Mouse (Mus musculus) embryonic facial prominence, embryonic 13.5 days (tissue): ENCODE data around the gene Fstl4. TPM values are rescaled to one million over a fixed set of nuclear protein-coding genes. Genes with fewer than 3 reads are reported as not detected.

Experiments
- ATAC-seq: fragments of 200-750 bp; cut with Nextera tagmentation; 2 replicates; pipeline ENCODE4 v1.8.0; 2017; ENCODE audit warnings: low read depth; ENCODE audit not compliant: insufficient number of reproducible peaks, insufficient read depth, low FRiP score, low TSS enrichment
- H3K27ac ChIP-seq: fragments of 300-500 bp; sonication (generic); 2 replicates; pipeline ENCODE4 v1.5.1; 2015; ENCODE audit warnings: moderate library complexity, mild to moderate bottlenecking, inconsistent platforms
- H3K27me3 ChIP-seq: fragments of 300-500 bp; sonication (generic); 2 replicates; pipeline ENCODE4 v1.6.1; 2015; ENCODE audit warnings: mild to moderate bottlenecking, inconsistent platforms
- H3K36me3 ChIP-seq: fragments of 300-500 bp; sonication (generic); 2 replicates; pipeline ENCODE4 v1.6.1; 2015; ENCODE audit warnings: mild to moderate bottlenecking, inconsistent platforms
- H3K4me1 ChIP-seq: fragments of 300-500 bp; sonication (generic); 2 replicates; pipeline ENCODE4 v1.6.1; 2015; ENCODE audit warnings: inconsistent platforms
- H3K4me2 ChIP-seq: fragments of 300-500 bp; sonication (generic); 2 replicates; pipeline ENCODE4 v1.6.1; 2015; ENCODE audit warnings: moderate library complexity, mild to moderate bottlenecking, inconsistent platforms
- H3K4me3 ChIP-seq: fragments of 300-500 bp; sonication (generic); 2 replicates; pipeline ENCODE4 v1.5.1; 2015; ENCODE audit warnings: mild to moderate bottlenecking, inconsistent platforms
- H3K9ac ChIP-seq: fragments of 300-500 bp; sonication (generic); 2 replicates; pipeline ENCODE4 v1.6.1; 2015; ENCODE audit warnings: mild to moderate bottlenecking, inconsistent platforms
- H3K9me3 ChIP-seq: fragments of 300-500 bp; sonication (generic); 2 replicates; pipeline ENCODE4 v1.6.1; 2016; ENCODE audit warnings: inconsistent platforms
- WGBS: fragments of 180-500 bp; shearing (Covaris S2); methylation state at CpG from one replicate; pipeline ENCODE4 v1.1.7; 2015; ENCODE audit warnings: mixed read lengths; 5-methylcytosine and 5-hydroxymethylcytosine counted together
- polyA plus RNA-seq: library from polyadenylated mRNA; unstranded; fragments of >200 nt; fragmentation: Nextera tagmentation; extraction: Ambion mirVana; gene quantifications from 2 replicates; pipeline ENCODE4 v1.2.1, GENCODE M21; 2015

Gene Fstl4
- polyA plus RNA-seq, 1 experiment from 2014 or later: 1.7 TPM

GRCm38 (mm10) chr11:52775291-52775690, 10.9 kb downstream of the Fstl4 start:
- Histone ChIP-seq H3K4me2 (no peak overlapping the region), H3K27ac (no peak overlapping the region), H3K4me3 (no peak overlapping the region), H3K9me3 (no peaks in the 10 kb centered on the region), H3K9ac (no peak overlapping the region), H3K27me3 (peaks cover 16% of the 10 kb centered on the region; the same call in 1 of the 2 replicates), H3K36me3 (no peaks in the 10 kb centered on the region), H3K4me1 (no peaks in the 10 kb centered on the region)
- no peak for ATAC-seq
- 68% methylated on average over 3 of the region's 3 CpGs for WGBS

DNA sequence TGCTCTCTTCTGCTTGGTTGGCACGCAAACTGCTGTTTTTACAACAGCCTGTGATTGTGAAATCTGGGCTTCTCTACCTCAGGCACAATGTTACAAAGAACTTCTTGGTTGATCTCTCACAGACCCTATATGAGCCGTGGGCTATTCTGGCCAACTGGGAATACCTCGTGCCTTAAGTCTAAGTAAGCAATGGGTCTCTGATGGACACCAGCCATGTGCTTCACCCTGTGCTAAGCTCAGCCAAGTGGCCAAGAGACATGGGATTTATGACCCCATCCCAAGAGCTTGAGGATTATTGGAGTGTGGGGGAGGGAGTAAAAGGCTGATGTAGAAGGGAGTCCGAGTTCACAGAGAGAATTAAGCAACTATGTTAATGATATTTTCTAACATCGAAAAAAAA, 18.0 kb downstream of the Fstl4 start:
- 85% methylated on average over 5 of the region's 5 CpGs for WGBS
- Histone ChIP-seq H3K27me3 (no peaks in the 10 kb centered on the region), H3K9ac (no peak overlapping the region), H3K4me2 (no peak overlapping the region), H3K4me1 (no peaks in the 10 kb centered on the region), H3K27ac (no peak overlapping the region), H3K4me3 (no peak overlapping the region), H3K9me3 (no peaks in the 10 kb centered on the region), H3K36me3 (no peaks in the 10 kb centered on the region)
- no peak for ATAC-seq

DNA sequence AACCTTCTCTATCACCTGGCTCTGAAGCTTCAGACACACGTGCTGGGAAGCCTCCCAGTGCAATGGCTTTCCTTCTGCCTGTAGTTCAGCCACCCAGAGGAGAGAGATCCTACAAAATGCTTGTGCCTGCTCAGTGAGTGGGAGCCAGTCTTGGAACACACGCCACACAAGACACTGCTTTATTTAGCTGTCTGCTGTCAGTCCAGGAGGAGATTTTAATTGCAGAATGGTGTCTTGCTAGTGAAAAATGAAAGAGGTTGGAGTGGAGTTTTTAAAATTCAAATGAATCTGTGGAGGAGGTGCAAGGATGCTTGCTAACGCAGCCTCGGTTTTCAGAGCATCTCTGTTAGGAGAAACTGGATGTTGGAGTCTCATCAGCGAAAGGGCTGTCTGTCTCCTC, 29.9 kb downstream of the Fstl4 start:
- Histone ChIP-seq H3K36me3 (no peaks in the 10 kb centered on the region), H3K4me3 (no peak overlapping the region), H3K4me1 (no peaks in the 10 kb centered on the region), H3K9me3 (no peaks in the 10 kb centered on the region), H3K27me3 (no peaks in the 10 kb centered on the region), H3K27ac (no peak overlapping the region), H3K9ac (no peak overlapping the region), H3K4me2 (no peak overlapping the region)
- no peak for ATAC-seq
- 80% methylated on average over 5 of the region's 5 CpGs for WGBS

DNA sequence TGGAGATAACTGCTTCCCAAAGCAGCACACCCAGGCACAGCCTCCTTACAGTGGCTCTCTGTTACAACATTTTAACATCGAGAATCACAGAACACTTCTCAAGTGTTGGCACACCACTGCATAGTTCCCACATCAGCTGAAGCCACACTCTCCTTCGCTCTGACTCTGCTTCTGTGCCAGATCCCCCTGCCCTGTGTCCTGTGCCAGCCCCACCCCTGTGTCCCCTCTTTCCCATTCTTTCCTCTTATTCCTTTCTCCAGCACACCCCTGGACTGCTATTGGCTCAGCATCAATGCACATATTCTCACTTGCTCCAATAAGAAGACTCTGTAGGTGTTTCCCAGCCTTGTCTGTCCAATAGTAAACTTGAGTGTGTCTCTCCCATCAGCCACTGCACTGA, 45.1 kb downstream of the Fstl4 start:
- H3K4me2 ChIP-seq: no peak overlapping the region
- H3K4me1 ChIP-seq: no peaks in the 10 kb centered on the region
- no peak overlapping the region for H3K9ac ChIP-seq
- H3K4me3 ChIP-seq: no peak overlapping the region
- ATAC-seq: no peak
- H3K27me3 ChIP-seq: no peaks in the 10 kb centered on the region
- no peaks in the 10 kb centered on the region for H3K9me3 ChIP-seq
- no peak overlapping the region for H3K27ac ChIP-seq
- H3K36me3 ChIP-seq: no peaks in the 10 kb centered on the region
- WGBS: 91% methylated on average over 2 of the region's 2 CpGs

GRCm38 (mm10) chr11:52816004-52816403, 51.6 kb downstream of the Fstl4 start:
- Histone ChIP-seq H3K4me1 (peaks cover 6% of the 10 kb centered on the region), H3K4me3 (no peak overlapping the region), H3K9me3 (no peaks in the 10 kb centered on the region), H3K27me3 (no peaks in the 10 kb centered on the region), H3K36me3 (no peaks in the 10 kb centered on the region), H3K9ac (no peak overlapping the region), H3K4me2 (no peak overlapping the region), H3K27ac (no peak overlapping the region)
- WGBS: 65% methylated on average over 4 of the region's 4 CpGs
- ATAC-seq: no peak

DNA sequence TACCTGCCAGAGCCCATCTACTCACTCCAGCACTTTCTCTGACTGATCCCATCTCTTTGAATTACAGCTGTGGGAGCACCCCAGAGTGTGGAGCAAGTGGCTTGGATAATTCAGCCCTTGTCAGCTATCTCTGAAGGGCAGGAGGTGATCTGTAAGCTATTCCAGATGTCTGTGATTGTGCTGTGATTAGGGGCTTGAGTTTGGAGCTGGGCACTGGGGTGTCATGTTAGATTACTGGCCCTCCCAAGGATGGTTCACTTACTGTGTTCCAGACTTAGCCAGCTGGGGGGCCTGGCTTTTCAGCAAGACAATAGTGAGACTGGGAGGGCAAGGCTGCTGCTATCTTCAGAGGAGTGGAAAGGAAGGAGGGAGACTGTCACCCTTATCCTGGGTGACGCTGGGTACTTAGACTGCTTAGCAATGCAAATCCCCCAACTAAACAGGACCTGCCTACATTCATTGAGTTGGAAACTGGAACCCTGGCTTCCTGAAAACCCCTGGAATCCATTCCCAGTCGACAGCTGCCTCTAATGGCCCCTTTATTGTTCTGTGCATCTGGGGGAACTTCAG, 56.0 kb downstream of the Fstl4 start:
- Histone ChIP-seq H3K4me3 (no peak overlapping the region), H3K27me3 (no peaks in the 10 kb centered on the region), H3K36me3 (no peaks in the 10 kb centered on the region), H3K4me2 (no peak overlapping the region), H3K4me1 (peaks cover 8% of the 10 kb centered on the region), H3K9ac (no peak overlapping the region), H3K27ac (no peak overlapping the region), H3K9me3 (no peaks in the 10 kb centered on the region)
- 2% methylated on average over 2 of the region's 2 CpGs for WGBS
- no peak for ATAC-seq

DNA sequence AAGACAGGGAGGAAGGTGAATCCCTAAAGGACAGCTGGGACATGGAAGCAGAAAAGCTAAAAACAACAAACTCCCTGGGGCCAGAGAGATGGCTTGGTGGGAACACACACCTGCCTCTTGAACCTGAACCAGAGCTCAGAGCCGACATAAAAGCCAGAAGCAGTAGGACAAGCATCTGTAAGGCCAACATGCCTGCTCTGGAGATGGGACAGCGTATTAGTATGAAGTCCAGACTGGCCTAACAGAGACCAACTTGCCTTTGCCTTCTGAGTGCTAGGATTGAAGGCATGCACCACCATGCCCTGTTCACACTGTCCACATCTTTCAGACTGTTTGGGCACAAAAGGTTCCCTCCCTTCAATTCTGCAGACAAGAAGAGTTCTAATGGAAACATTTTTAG, 62.2 kb downstream of the Fstl4 start:
- H3K36me3 ChIP-seq: no peaks in the 10 kb centered on the region
- no peak overlapping the region for H3K4me3 ChIP-seq
- no peak overlapping the region for H3K9ac ChIP-seq
- H3K27ac ChIP-seq: no peak overlapping the region
- no peak overlapping the region for H3K4me2 ChIP-seq
- ATAC-seq: no peak
- H3K9me3 ChIP-seq: no peaks in the 10 kb centered on the region
- H3K4me1 ChIP-seq: no peaks in the 10 kb centered on the region
- 71% methylated on average over 2 of the region's 2 CpGs for WGBS
- H3K27me3 ChIP-seq: no peaks in the 10 kb centered on the region

DNA sequence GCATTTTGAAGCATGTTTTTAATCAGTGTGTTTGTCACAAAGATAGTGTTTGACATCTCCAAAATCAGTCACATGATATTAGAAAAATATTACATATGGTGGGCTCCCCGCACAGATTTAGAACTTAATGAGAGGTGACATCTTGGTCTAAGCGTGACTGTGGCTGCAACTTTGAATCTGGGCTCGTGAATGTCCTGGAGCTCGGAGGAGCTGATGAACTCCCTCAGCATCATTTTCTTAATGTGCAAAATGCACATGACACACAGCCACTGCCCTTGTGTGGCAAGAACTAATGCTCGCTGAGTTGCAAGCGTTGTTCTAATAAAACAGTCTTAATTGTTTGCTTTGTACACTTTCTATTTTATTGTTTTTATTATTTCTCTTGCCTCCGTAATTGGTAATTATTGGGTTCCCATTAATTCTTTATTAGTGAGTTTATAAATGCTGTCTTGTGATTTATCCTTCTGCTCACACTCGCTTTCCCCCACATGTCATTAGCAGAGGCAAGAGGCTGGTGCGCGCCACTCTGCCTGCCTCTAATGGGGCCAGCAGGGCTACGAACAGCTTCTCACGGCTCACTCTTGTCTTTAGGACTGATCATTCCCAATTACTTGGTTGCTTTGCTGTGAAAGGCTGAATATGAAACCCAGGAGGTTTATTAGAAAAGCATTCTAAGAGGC, 67.3 kb downstream of the Fstl4 start:
- no peaks in the 10 kb centered on the region for H3K9me3 ChIP-seq
- H3K9ac ChIP-seq: no peak overlapping the region
- ATAC-seq: no peak
- H3K27ac ChIP-seq: no peak overlapping the region
- H3K36me3 ChIP-seq: no peaks in the 10 kb centered on the region
- H3K4me2 ChIP-seq: no peak overlapping the region
- WGBS: 66% methylated on average over 12 of the region's 12 CpGs
- no peaks in the 10 kb centered on the region for H3K27me3 ChIP-seq
- H3K4me3 ChIP-seq: no peak overlapping the region
- H3K4me1 ChIP-seq: no peaks in the 10 kb centered on the region

GRCm38 (mm10) chr11:52832311-52832675, 67.9 kb downstream of the Fstl4 start:
- no peak overlapping the region for H3K27ac ChIP-seq
- WGBS: 97% methylated on average over 1 of the region's 1 CpGs
- no peaks in the 10 kb centered on the region for H3K27me3 ChIP-seq
- no peaks in the 10 kb centered on the region for H3K9me3 ChIP-seq
- H3K4me3 ChIP-seq: no peak overlapping the region
- H3K9ac ChIP-seq: no peak overlapping the region
- no peaks in the 10 kb centered on the region for H3K4me1 ChIP-seq
- H3K36me3 ChIP-seq: no peaks in the 10 kb centered on the region
- no peak for ATAC-seq
- H3K4me2 ChIP-seq: no peak overlapping the region

DNA sequence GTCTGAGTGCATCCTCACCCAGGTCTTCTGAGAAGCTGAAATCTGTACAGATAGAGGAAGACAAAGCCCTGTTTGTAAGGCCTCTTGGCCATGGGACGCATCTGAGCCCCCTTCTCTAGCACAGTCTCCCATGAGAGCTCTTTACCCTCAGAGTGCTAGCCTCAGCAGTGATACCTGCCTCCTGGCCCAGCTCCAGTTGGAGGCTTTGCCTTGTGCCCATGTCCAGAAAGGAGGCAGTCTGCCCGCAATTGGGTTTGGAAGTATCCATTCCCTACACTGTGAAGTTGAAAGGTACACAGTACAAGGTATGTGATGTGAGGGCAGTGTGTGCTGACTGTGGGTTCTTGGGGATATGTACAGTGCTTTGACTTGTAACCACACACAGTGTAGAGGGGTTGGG, 84.3 kb downstream of the Fstl4 start:
- 69% methylated on average over 2 of the region's 2 CpGs for WGBS
- Histone ChIP-seq H3K4me1 (no peaks in the 10 kb centered on the region), H3K36me3 (no peaks in the 10 kb centered on the region), H3K4me2 (no peak overlapping the region), H3K9ac (no peak overlapping the region), H3K27me3 (no peaks in the 10 kb centered on the region), H3K27ac (no peak overlapping the region), H3K9me3 (no peaks in the 10 kb centered on the region), H3K4me3 (no peak overlapping the region)
- no peak for ATAC-seq

- 92% methylated on average over 3 of the region's 3 CpGs for WGBS
- no peaks in the 10 kb centered on the region for H3K36me3 ChIP-seq
- ATAC-seq: no peak
- H3K9ac ChIP-seq: no peak overlapping the region
- no peak overlapping the region for H3K4me2 ChIP-seq
- no peaks in the 10 kb centered on the region for H3K9me3 ChIP-seq
- H3K4me1 ChIP-seq: no peaks in the 10 kb centered on the region
- no peak overlapping the region for H3K27ac ChIP-seq
- H3K27me3 ChIP-seq: no peaks in the 10 kb centered on the region
- H3K4me3 ChIP-seq: no peak overlapping the region
These were observed 85.6 kb downstream of the Fstl4 start for GRCm38 (mm10) chr11:52850071-52850470.

DNA sequence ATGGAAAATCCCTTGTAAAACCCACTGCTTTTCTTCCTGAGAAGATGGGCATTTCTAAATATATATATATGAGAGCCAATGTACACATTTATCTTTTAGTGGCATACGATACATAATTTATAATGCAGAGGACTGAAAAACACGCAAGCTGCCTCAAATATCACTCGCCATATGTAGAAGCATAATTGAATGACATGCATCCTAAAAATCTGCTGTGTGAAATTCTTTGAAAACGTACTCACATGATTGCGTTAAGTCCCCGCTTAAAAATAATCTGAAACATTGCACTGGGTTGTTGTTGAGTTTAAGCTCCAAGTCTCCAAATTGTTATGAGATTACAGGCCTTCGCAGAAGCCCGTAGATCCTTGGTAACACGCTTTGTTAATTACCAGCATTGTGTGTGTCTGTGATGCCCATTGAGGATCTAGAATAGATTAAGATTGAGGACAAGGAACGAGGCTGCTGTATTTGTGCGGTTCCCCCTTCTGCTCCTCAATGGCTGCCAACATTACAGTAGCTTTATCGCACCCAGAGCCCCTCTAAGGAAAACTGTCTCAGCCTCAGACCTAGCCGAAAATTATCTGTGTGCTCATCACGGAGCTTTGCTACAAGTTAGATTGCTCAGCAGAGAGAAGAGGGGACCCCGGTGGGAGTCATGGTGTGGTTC, 108.5 kb downstream of the Fstl4 start:
- no peak for ATAC-seq
- WGBS: 78% methylated on average over 15 of the region's 15 CpGs

More for the DNA sequence above, 108.5 kb downstream of the Fstl4 start:
- no peaks in the 10 kb centered on the region for H3K27me3 ChIP-seq
- no peak overlapping the region for H3K4me2 ChIP-seq
- H3K4me1 ChIP-seq: peaks cover under 1% of the 10 kb centered on the region; the same call in 1 of the 2 replicates
- H3K27ac ChIP-seq: no peak overlapping the region
- H3K4me3 ChIP-seq: no peak overlapping the region
- peaks cover 7% of the 10 kb centered on the region; the same call in 1 of the 2 replicates for H3K9me3 ChIP-seq
- H3K36me3 ChIP-seq: no peaks in the 10 kb centered on the region
- no peak overlapping the region for H3K9ac ChIP-seq
